Mouse (Mus musculus) lung, embryonic 16.5 days (tissue): ENCODE results near the gene Cage1. TPM values are rescaled to one million over a fixed set of nuclear protein-coding genes. Genes with fewer than 3 reads are reported as not detected.
A peak's percentile ranks its signal among the peaks of the same experiment; 100 is the strongest.

Experiments
- ATAC-seq: fragments of 200-750 bp; cut with Nextera tagmentation; 2 replicates; pipeline ENCODE4 v1.8.0; 2017; ENCODE audit warnings: low read depth, mild to moderate bottlenecking, moderate library complexity
- H3K27ac ChIP-seq: fragments of 300-500 bp; sonication (generic); 2 replicates; pipeline ENCODE4 v1.5.1; 2014; ENCODE audit warnings: mild to moderate bottlenecking, control low read depth, low read length
- H3K27me3 ChIP-seq: fragments of 300-500 bp; sonication (generic); 2 replicates; pipeline ENCODE4 v1.6.1; 2014; ENCODE audit warnings: low read depth, low read length, mixed read lengths; ENCODE audit not compliant: control insufficient read depth, insufficient read depth
- H3K36me3 ChIP-seq: fragments of 300-500 bp; sonication (generic); 2 replicates; pipeline ENCODE4 v1.6.1; 2014; ENCODE audit warnings: low read length; ENCODE audit not compliant: control insufficient read depth, insufficient read depth
- H3K4me1 ChIP-seq: fragments of 300-500 bp; sonication (generic); replicated peaks from 2 replicates; pipeline ENCODE4 v1.6.1; 2014; ENCODE audit warnings: low read length, mixed read lengths; ENCODE audit not compliant: control insufficient read depth, insufficient read depth
- H3K4me2 ChIP-seq: fragments of 300-500 bp; sonication (generic); 2 replicates; pipeline ENCODE4 v1.6.1; 2014; ENCODE audit warnings: low read depth, low read length, control low read depth
- H3K4me3 ChIP-seq: fragments of 300-500 bp; sonication (generic); 2 replicates; pipeline ENCODE4 v1.5.1; 2014; ENCODE audit warnings: mild to moderate bottlenecking, low read length, control low read depth
- H3K9ac ChIP-seq: fragments of 300-500 bp; sonication (generic); 2 replicates; pipeline ENCODE4 v1.6.1; 2014; ENCODE audit warnings: low read length, control low read depth
- H3K9me3 ChIP-seq: fragments of 300-500 bp; sonication (generic); 2 replicates; pipeline ENCODE4 v1.6.1; 2016; ENCODE audit warnings: low read length; ENCODE audit not compliant: control insufficient read depth
- WGBS: fragments of 180-500 bp; shearing (Covaris S2); extraction: QIAGEN DNeasy Blood & Tissue Kit; methylation state at CpG from one replicate; pipeline ENCODE4 v1.1.7; 2014; 5-methylcytosine and 5-hydroxymethylcytosine counted together
- polyA plus RNA-seq: library from polyadenylated mRNA; unstranded; fragments of >200 nt; fragmentation: Nextera tagmentation; extraction: Ambion mirVana; gene quantifications from 2 replicates; pipeline ENCODE4 v1.2.1, GENCODE M21; 2015

Cage1 gene
- polyA plus RNA-seq, 1 experiment from 2014 or later, result 1.1 TPM

DNA sequence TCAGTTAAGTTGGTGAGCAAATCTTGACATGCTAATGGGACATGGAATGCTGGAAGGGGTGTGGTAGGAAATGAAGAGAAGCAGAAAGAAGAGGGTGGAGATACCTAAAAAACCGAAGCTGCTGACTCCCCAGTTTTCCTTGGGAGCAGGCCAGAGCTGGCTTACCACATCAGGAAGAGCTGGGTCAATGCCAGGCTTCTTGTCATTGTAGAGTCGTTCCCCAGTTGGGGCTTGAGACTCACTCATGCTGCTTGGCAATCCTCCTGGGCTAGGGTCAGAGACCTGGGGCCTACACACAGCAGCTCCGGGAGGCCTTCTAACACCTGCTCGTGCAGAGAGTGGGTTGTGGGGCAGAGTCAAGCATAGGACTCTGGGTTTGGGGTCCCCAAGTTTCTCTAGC, 34.1 kb upstream of the Cage1 start:
- Histone ChIP-seq H3K27me3 (no peaks in the 10 kb centered on the region), H3K36me3 (no peaks in the 10 kb centered on the region), H3K4me2 (no peak overlapping the region), H3K9me3 (no peaks in the 10 kb centered on the region), H3K9ac (no peak overlapping the region), H3K27ac (no peak overlapping the region), H3K4me3 (no peak overlapping the region), H3K4me1 (peaks cover 3% of the 10 kb centered on the region; the same call in 1 of the 2 replicates)
- WGBS, result 53% methylated on average over 4 of the region's 4 CpGs
- peak; percentile 45; the same call in 1 of the 2 replicates for ATAC-seq

DNA sequence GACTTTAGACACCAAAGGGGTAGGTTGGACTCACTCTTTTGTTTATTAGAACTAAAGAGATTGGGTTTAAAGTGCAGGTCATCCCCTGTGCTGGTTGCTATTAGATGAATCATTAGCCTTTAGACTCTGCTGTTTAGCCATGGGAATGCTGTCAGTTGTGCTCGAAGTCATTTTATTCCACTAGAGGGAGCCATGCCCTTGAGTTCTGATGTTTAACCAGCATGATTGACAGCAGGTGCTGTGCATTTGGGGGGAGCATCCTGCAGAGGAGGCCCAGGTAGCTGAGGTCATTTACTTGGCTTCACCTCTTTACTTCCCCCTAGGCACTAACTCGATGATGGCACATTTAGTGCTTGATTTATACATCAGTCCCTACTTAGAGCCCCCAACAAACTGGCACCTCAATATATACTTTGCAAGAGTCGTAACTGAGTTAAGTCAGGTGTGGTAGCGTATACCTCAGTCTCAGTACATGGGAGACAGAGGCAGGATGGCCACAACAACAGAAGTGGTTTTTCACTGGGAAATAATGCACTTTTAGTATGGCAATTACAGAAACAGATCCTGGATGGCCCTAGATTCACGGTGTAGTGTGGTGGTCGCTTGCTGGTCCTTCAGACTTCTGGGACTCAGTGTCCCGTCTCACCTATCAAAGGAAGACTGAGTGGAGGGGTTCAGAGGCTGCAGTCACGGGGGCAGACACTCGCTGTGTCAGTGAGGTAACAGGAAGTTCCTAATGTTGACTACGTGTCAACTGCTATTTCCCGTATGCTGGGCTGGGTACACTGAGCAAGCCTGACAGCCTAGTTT, 28.2 kb upstream of the Cage1 start:
- no peaks in the 10 kb centered on the region for H3K27me3 ChIP-seq
- H3K9me3 ChIP-seq, result no peaks in the 10 kb centered on the region
- no peak overlapping the region for H3K9ac ChIP-seq
- H3K27ac ChIP-seq, result no peak overlapping the region
- H3K4me3 ChIP-seq, result no peak overlapping the region
- 53% methylated on average over 11 of the region's 11 CpGs for WGBS
- ATAC-seq, result peak; percentile 56
- H3K36me3 ChIP-seq, result peaks cover 7% of the 10 kb centered on the region; the same call in 1 of the 2 replicates
- no peak overlapping the region for H3K4me2 ChIP-seq
- no peaks in the 10 kb centered on the region for H3K4me1 ChIP-seq

DNA sequence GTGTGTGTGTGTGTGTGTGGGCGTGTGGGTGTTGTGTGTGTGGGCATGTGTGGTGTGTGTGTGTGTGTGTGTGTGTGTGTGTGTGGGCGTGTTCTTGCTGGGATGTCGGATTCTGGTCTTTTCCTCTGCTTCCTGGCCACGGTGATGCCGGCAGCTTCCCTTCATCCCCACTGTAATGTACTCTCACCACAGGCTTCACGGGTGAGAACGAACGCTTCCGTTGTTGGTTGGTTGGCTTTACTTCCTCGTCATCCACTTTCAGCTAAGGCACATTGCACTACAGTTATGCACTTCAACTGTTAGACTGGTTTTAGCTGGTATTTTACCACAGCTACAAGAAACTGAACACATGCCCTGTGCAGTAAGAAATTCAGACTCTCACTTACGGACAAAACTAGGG, 25.8 kb upstream of the Cage1 start:
- no peak overlapping the region for H3K4me2 ChIP-seq
- no peak overlapping the region for H3K27ac ChIP-seq
- 87% methylated on average over 11 of the region's 11 CpGs for WGBS
- H3K9me3 ChIP-seq, result no peaks in the 10 kb centered on the region
- H3K36me3 ChIP-seq, result peaks cover 16% of the 10 kb centered on the region
- no peaks in the 10 kb centered on the region for H3K4me1 ChIP-seq
- H3K27me3 ChIP-seq, result no peaks in the 10 kb centered on the region
- no peak for ATAC-seq
- no peak overlapping the region for H3K9ac ChIP-seq
- H3K4me3 ChIP-seq, result no peak overlapping the region

DNA sequence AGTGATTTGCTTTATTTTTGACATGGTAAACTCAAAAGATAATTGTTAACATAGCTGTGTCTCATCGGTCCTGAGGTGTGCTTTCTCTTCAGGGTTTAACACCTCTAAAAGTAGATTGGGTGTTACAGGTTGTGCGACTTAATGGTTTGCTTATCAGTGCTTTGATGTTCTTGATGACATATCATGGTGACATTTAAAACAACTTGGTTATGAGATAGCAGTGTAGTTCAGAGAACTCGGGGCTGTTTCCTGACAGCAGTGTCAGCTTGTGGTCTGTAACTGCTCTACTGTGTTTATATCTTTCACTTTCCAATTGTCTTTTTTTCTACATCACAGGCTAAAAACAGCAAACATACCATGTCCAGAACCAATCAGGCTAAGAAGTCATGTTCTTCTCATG, 13.0 kb upstream of the Cage1 start:
- no peaks in the 10 kb centered on the region for H3K9me3 ChIP-seq
- H3K4me3 ChIP-seq, result no peak overlapping the region
- H3K9ac ChIP-seq, result no peak overlapping the region
- ATAC-seq, result no peak
- no peaks in the 10 kb centered on the region for H3K27me3 ChIP-seq
- H3K4me2 ChIP-seq, result no peak overlapping the region
- H3K36me3 ChIP-seq, result peaks cover 60% of the 10 kb centered on the region
- H3K4me1 ChIP-seq, result no peaks in the 10 kb centered on the region
- 53% methylated on average over 3 of the region's 3 CpGs for WGBS
- H3K27ac ChIP-seq, result no peak overlapping the region

DNA sequence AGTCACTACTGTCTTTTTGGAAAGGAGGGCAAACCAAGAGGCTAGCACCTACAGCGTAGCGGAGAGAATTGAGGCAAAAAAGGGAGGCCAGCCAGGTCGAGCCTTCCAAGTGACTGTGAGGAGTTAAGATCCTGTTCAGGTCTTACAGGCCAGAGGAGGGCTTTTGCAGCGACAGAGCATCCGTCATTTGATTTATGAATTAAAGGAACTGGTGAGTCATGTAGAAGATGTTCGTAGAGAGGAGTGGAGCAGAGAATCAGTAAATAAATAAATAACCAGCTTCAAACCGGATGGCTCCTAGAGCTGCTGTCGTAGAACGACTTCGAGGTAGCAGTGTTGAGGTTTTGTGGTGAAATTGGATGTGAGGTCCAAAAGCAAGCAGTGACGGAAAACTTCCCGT, 942 bp upstream of the Cage1 start:
- WGBS, result 31% methylated on average over 12 of the region's 12 CpGs
- ATAC-seq, result no peak
- no peak overlapping the region for H3K27ac ChIP-seq

DNA sequence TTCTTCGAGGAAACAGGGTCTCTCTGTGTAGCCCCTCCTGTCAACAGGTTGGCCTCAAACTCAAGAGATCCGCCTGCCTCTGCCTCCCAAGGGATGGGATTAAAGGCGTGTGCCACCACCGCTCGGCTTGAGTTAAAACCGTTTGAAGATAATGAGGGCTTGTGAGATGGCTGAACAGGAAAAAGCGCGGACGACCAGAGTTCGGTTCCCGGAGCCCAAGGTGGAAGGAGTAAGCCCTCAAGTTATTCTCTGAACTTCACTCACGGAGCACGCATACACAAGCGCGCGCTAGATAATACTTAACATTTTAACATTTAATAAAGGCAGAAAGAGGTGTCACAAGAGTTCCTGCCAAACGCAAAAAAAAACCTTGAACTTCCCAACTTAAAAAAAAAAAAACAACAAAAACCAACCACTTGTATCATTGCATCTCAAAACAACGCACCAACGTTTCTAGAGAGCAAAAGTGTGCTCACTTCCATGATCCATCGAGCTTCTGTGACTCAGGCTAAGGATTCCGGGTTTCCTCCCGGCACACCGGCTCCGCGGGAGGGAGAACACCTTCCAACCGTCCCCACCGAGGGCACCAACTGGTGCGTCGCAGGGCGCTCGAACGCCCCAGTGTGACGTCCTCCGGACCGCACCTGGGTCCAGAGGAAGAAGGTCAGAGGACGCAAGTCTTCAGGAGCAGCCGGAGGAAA, 376 bp downstream of the Cage1 start, which contains the start of gene Riok1:
Gene Riok1 (plus strand): TSS at position 653 of the 701 bp plus-strand sequence.
- peak; percentile 79 for ATAC-seq
- 9% methylated on average over 37 of the region's 37 CpGs for WGBS

More for the DNA sequence above, 942 bp upstream of the Cage1 start:
- peak overlapping the region; percentile 93 for H3K9ac ChIP-seq
- H3K4me1 ChIP-seq, result peaks cover 20% of the 10 kb centered on the region
- H3K9me3 ChIP-seq, result no peaks in the 10 kb centered on the region
- H3K27me3 ChIP-seq, result no peaks in the 10 kb centered on the region
- peak overlapping the region; percentile 84 for H3K4me2 ChIP-seq
- H3K4me3 ChIP-seq, result peak overlapping the region; percentile 95
- H3K36me3 ChIP-seq, result peaks cover 15% of the 10 kb centered on the region

DNA sequence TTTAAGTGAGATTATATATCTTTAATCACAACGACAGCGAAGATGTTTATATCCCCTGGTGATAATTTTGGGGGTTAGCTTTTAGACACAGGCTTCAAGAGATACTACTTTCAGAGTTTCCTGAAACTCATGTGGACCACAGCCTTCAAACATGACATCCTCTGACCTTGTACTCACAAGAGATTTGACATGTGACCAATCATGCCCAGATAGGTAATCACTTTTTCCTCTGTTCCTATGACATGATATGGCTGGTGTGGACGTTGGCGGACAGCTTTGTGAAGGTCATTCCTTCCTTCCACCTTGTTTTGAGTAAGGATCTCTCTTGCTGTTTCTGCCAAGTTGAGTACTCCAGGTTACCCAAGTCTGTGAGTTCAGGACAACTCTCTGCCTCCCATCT, 8.5 kb downstream of the Cage1 start:
- Histone ChIP-seq H3K4me1 (no peaks in the 10 kb centered on the region), H3K27me3 (no peaks in the 10 kb centered on the region), H3K9me3 (no peaks in the 10 kb centered on the region), H3K36me3 (no peaks in the 10 kb centered on the region), H3K4me2 (no peak overlapping the region), H3K4me3 (no peak overlapping the region), H3K9ac (no peak overlapping the region), H3K27ac (no peak overlapping the region)
- 68% methylated on average over 4 of the region's 4 CpGs for WGBS
- no peak for ATAC-seq

More for the DNA sequence above, 376 bp downstream of the Cage1 start, which contains the start of gene Riok1:
- H3K9me3 ChIP-seq, result no peaks in the 10 kb centered on the region
- peaks cover 14% of the 10 kb centered on the region for H3K36me3 ChIP-seq
- peaks cover 20% of the 10 kb centered on the region for H3K4me1 ChIP-seq
- H3K9ac ChIP-seq, result peak within 1 kb of the TSS; percentile 93
- peak within 1 kb of the TSS; percentile 84 for H3K4me2 ChIP-seq
- H3K4me3 ChIP-seq, result peak within 1 kb of the TSS; percentile 95
- peak within 1 kb of the TSS; percentile 78 for H3K27ac ChIP-seq
- H3K27me3 ChIP-seq, result no peaks in the 10 kb centered on the region

DNA sequence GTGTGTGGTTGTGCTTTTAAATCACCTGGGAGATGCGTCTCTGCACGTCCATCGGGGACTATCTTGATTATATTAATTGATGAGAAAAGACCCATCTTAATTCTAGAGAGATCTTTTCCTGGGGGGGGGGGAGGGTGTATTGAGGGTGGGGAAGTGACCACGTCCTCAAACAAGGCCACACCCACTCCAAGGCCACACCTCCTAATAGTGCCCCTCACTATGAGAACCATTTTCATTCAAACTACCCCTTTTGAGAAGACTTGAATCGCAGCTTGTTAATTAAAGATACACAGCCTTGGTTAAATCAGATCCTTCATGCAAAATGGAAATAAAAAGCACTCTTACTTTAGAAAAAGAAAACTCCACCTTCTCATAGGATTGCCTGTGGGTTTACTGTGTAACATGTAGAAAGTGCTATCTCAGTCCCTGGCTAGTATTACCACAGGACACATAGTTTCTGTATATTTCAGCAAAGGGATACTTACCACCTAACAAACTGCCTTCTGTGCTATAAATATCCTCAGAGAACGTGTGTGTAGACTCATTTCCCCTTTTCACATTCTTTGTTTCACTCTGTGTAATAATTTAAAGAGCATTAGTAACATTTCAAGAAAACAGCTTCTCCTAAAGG, 9.1 kb downstream of the Cage1 start:
- no peak overlapping the region for H3K4me3 ChIP-seq
- H3K9me3 ChIP-seq, result no peaks in the 10 kb centered on the region
- no peak overlapping the region for H3K9ac ChIP-seq
- no peaks in the 10 kb centered on the region for H3K36me3 ChIP-seq
- no peaks in the 10 kb centered on the region for H3K27me3 ChIP-seq
- no peaks in the 10 kb centered on the region for H3K4me1 ChIP-seq
- ATAC-seq, result no peak
- no peak overlapping the region for H3K27ac ChIP-seq
- H3K4me2 ChIP-seq, result no peak overlapping the region
- 60% methylated on average over 6 of the region's 6 CpGs for WGBS

DNA sequence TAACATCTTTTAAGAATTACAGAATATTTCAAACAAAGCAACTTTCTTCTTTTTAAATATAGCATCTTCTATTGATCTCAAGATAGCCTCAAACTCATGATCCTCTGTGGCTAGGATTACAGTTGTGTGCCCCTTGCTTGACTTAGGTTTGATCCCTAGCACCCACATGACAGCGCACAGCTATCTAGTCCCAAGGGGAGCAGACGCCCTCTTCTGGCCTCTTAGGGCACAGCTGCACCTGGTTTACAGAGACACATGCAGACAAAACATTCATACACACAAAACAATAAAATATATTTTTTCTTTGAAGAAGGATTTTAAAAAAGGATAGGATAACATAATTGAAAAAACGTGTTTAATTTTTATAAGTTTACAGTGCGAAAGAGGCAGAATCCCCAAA, 11.0 kb downstream of the Cage1 start:
- WGBS, result 44% methylated on average over 4 of the region's 4 CpGs
- Histone ChIP-seq H3K4me3 (no peak overlapping the region), H3K9me3 (no peaks in the 10 kb centered on the region), H3K4me1 (no peaks in the 10 kb centered on the region), H3K4me2 (no peak overlapping the region), H3K27me3 (no peaks in the 10 kb centered on the region), H3K9ac (no peak overlapping the region), H3K27ac (no peak overlapping the region), H3K36me3 (no peaks in the 10 kb centered on the region)
- ATAC-seq, result no peak
